Mouse (Mus musculus) midbrain, embryonic 12.5 days (tissue): ENCODE data around the gene Nwd2. TPM values are rescaled to one million over a fixed set of nuclear protein-coding genes. Genes with fewer than 3 reads are reported as not detected.

Experiments used
- ATAC-seq: fragments of 200-750 bp; cut with Nextera tagmentation; 2 replicates; pipeline ENCODE4 v1.8.0; 2017; ENCODE audit warnings: low read depth, moderate TSS enrichment, moderate library complexity; ENCODE audit not compliant: low FRiP score
- H3K27ac ChIP-seq: fragments of 300-500 bp; sonication (generic); replicated peaks from 2 replicates; pipeline ENCODE4 v1.5.1; 2016; ENCODE audit warnings: mild to moderate bottlenecking
- H3K27me3 ChIP-seq: fragments of 300-500 bp; sonication (generic); 2 replicates; pipeline ENCODE4 v1.6.1; 2016; ENCODE audit warnings: mild to moderate bottlenecking
- H3K36me3 ChIP-seq: fragments of 300-500 bp; sonication (generic); 2 replicates; pipeline ENCODE4 v1.6.1; 2016
- H3K4me1 ChIP-seq: fragments of 300-500 bp; sonication (generic); 2 replicates; pipeline ENCODE4 v1.6.1; 2016
- H3K4me2 ChIP-seq: fragments of 300-500 bp; sonication (generic); replicated peaks from 2 replicates; pipeline ENCODE4 v1.6.1; 2016; ENCODE audit warnings: mild to moderate bottlenecking, moderate library complexity
- H3K4me3 ChIP-seq: fragments of 300-500 bp; sonication (generic); 2 replicates; pipeline ENCODE4 v1.5.1; 2016; ENCODE audit warnings: mild to moderate bottlenecking
- H3K9ac ChIP-seq: fragments of 300-500 bp; sonication (generic); replicated peaks from 2 replicates; pipeline ENCODE4 v1.6.1; 2016; ENCODE audit warnings: mild to moderate bottlenecking, moderate library complexity
- H3K9me3 ChIP-seq: fragments of 300-500 bp; sonication (generic); 2 replicates; pipeline ENCODE4 v1.6.1; 2016; ENCODE audit warnings: mild to moderate bottlenecking
- WGBS: fragments of 180-500 bp; shearing (Covaris S2); methylation state at CpG from one replicate; pipeline ENCODE4 v1.1.7; 2016; 5-methylcytosine and 5-hydroxymethylcytosine counted together
- polyA plus RNA-seq: library from polyadenylated mRNA; unstranded; fragments of >200 nt; fragmentation: Nextera tagmentation; extraction: Ambion mirVana; gene quantifications from 2 replicates; pipeline ENCODE4 v1.2.1, GENCODE M21; 2016

The Nwd2 gene
- polyA plus RNA-seq, 1 experiment from 2014 or later: 1.8 TPM

- H3K9ac ChIP-seq: no peak overlapping the region
- no peak overlapping the region for H3K27ac ChIP-seq
- no peak for ATAC-seq
- no peak overlapping the region for H3K4me3 ChIP-seq
- H3K27me3 ChIP-seq: no peaks in the 10 kb centered on the region
- H3K9me3 ChIP-seq: no peaks in the 10 kb centered on the region
- H3K4me1 ChIP-seq: no peaks in the 10 kb centered on the region
- H3K4me2 ChIP-seq: no peak overlapping the region
- H3K36me3 ChIP-seq: no peaks in the 10 kb centered on the region
- 90% methylated on average over 5 of the region's 5 CpGs for WGBS
Observed at GRCm38 (mm10) chr5:63837115-63837514, 188.2 kb downstream of the Nwd2 start.

- ATAC-seq: no peak
- H3K9me3 ChIP-seq: no peaks in the 10 kb centered on the region
- WGBS: 86% methylated on average over 2 of the region's 2 CpGs
- H3K27me3 ChIP-seq: no peaks in the 10 kb centered on the region
- H3K4me3 ChIP-seq: no peak overlapping the region
- H3K27ac ChIP-seq: no peak overlapping the region
- H3K4me2 ChIP-seq: no peak overlapping the region
- no peak overlapping the region for H3K9ac ChIP-seq
- H3K4me1 ChIP-seq: no peaks in the 10 kb centered on the region
- H3K36me3 ChIP-seq: no peaks in the 10 kb centered on the region
Observed at GRCm38 (mm10) chr5:63837851-63838250, 188.9 kb downstream of the Nwd2 start.

GRCm38 (mm10) chr5:63839801-63840416, 191.0 kb downstream of the Nwd2 start:
- H3K27ac ChIP-seq: no peak overlapping the region
- no peak overlapping the region for H3K4me3 ChIP-seq
- H3K9ac ChIP-seq: no peak overlapping the region
- no peak for ATAC-seq
- no peak overlapping the region for H3K4me2 ChIP-seq
- no peaks in the 10 kb centered on the region for H3K27me3 ChIP-seq
- no peaks in the 10 kb centered on the region for H3K9me3 ChIP-seq
- H3K4me1 ChIP-seq: no peaks in the 10 kb centered on the region
- no peaks in the 10 kb centered on the region for H3K36me3 ChIP-seq
- 79% methylated on average over 12 of the region's 12 CpGs for WGBS

- Histone ChIP-seq H3K4me1 (no peaks in the 10 kb centered on the region), H3K36me3 (no peaks in the 10 kb centered on the region), H3K4me2 (no peak overlapping the region), H3K27ac (no peak overlapping the region), H3K27me3 (no peaks in the 10 kb centered on the region), H3K9me3 (0 out of 2 replicates have a peak, but pooled peaks cover 5% of the 10 kb centered on the region), H3K9ac (no peak overlapping the region), H3K4me3 (no peak overlapping the region)
- no peak for ATAC-seq
- WGBS: 96% methylated on average over 8 of the region's 8 CpGs
Observed at GRCm38 (mm10) chr5:63847080-63847479, 198.2 kb downstream of the Nwd2 start.

DNA sequence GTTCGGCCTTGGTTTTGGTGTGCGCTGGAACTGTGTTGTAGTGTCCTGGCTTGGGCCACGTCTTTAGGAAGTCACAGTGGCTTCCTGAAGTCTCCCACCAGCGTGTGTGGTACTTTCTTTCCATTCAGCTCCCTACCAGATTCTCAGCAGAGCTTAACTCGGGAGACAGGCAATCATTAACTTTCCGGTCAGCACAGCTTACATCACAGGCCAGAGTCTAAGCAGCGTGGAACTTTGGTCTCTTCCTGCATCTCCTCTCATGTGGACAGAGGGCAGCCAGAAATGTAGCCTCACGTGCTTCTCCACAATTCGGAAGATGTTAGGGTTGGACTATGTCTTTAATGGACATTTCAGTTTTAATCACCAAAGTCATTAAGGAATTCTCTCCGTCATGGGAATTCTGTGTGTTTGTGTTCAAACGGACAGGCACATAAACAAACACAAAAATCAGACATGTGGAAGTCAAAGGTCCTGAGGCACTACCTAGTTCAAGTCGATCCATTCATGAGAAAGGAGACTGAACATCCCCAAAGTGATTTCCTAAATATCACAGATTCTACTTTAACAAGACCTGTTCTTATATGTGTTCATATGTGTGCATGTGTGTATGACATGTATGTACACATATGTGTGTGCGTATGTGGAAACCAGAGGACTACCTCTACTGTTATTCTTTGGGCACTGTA, 198.8 kb downstream of the Nwd2 start:
- WGBS: 92% methylated on average over 13 of the region's 13 CpGs
- no peaks in the 10 kb centered on the region for H3K27me3 ChIP-seq
- H3K36me3 ChIP-seq: no peaks in the 10 kb centered on the region
- H3K4me3 ChIP-seq: no peak overlapping the region
- 0 out of 2 replicates have a peak, but pooled peaks cover 5% of the 10 kb centered on the region for H3K9me3 ChIP-seq
- H3K27ac ChIP-seq: no peak overlapping the region
- no peak overlapping the region for H3K4me2 ChIP-seq
- ATAC-seq: no peak
- H3K4me1 ChIP-seq: no peaks in the 10 kb centered on the region
- no peak overlapping the region for H3K9ac ChIP-seq

DNA sequence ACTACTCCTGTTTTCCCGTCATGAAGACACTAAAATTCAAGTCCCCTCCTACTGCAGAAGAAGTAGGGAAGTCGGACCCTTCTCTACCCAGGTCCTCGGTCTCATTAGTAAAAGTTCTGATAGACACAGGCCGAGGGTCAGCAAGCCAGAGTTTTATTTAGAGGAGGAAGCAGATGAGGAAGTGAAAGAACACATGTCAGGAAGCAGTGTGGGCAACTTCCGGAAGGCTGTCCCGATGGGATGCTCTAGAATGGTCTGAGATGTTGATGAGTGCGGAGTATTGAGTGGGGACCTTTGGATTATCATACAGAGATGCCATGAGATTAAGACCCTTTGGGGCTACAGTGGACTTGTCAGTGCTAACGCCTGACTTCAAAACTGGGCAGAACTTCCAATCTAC, 210.0 kb downstream of the Nwd2 start:
- 92% methylated on average over 8 of the region's 8 CpGs for WGBS

More for the DNA sequence above, 210.0 kb downstream of the Nwd2 start:
- H3K9me3 ChIP-seq: no peaks in the 10 kb centered on the region
- H3K4me1 ChIP-seq: no peaks in the 10 kb centered on the region
- H3K27ac ChIP-seq: no peak overlapping the region
- no peak overlapping the region for H3K9ac ChIP-seq
- no peak overlapping the region for H3K4me2 ChIP-seq
- no peaks in the 10 kb centered on the region for H3K36me3 ChIP-seq
- no peak overlapping the region for H3K4me3 ChIP-seq
- no peak for ATAC-seq
- no peaks in the 10 kb centered on the region for H3K27me3 ChIP-seq

Other genes with a start within 250 kb of the Nwd2 start
- gene 0610040J01Rik, start 163.3 kb downstream of the Nwd2 start, polyA plus RNA-seq: 1.2 and 1.6 TPM in 2 replicates